ENCODE assay signal across 22 mouse cellular contexts in the genomic region with DNA sequence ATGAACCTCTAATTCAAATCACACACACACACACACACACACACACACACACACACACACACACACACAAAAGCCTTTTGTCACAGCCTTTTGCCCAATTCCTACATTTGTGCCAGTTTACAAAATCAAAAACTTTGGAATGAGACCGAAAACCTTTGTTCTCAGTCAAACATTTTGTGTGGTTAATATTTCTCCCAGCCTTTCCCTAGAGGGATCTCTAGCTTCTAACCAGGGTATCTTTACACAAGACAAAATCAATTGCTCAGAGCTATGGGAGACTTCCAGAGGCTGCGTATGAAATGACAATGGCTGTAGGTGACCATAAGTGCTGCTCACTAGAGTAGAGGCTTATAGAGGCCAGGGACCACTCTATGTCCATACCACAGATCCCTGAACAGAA. TPM values are rescaled to one million over a fixed set of nuclear protein-coding genes. Genes with fewer than 3 reads are reported as not detected.
"Had no signal": no experiment of that assay in that cellular context is flagged by ENCODE, and none has a peak within 500 bp of the region (broad histone marks: within the 10 kb centered on the region; RNA-seq: fewer than 3 reads in every experiment).

No protein-coding gene starts in this region.

- H3K9ac ChIP-seq: kidney, embryonic 15.5 days; lung, embryonic 15.5 days; midbrain, embryonic 13.5 days; neural tube, embryonic 13.5 days; stomach, embryonic 15.5 days had no signal

- H3K27me3 ChIP-seq: kidney, embryonic 15.5 days; lung, embryonic 15.5 days; midbrain, embryonic 13.5 days; neural tube, embryonic 13.5 days; stomach, embryonic 15.5 days had no signal

- H3K36me3 ChIP-seq: kidney, embryonic 15.5 days; lung, embryonic 15.5 days; midbrain, embryonic 10.5 days; midbrain, embryonic 13.5 days; neural tube, embryonic 13.5 days; stomach, embryonic 15.5 days had no signal

- H3K27ac ChIP-seq: kidney, embryonic 15.5 days; left cerebral cortex, adult 2 months; lung, embryonic 15.5 days; midbrain, embryonic 10.5 days; midbrain, embryonic 13.5 days; neural tube, embryonic 13.5 days; stomach, embryonic 15.5 days had no signal

- H3K4me1 ChIP-seq: kidney, embryonic 15.5 days; lung, embryonic 15.5 days; midbrain, embryonic 10.5 days; midbrain, embryonic 13.5 days; neural tube, embryonic 13.5 days; stomach, embryonic 15.5 days had no signal

- H3K9me3 ChIP-seq: kidney, embryonic 15.5 days; lung, embryonic 15.5 days; midbrain, embryonic 10.5 days; midbrain, embryonic 13.5 days; neural tube, embryonic 13.5 days; stomach, embryonic 15.5 days had no signal

- ATAC-seq: intestine, postnatal 0 days; midbrain, embryonic 13.5 days; midbrain, embryonic 16.5 days had no signal

- DNase-seq: kidney, postnatal 10 days; layer of hippocampus, postnatal 36 days; lung, adult 18-20 months; lung, postnatal 10 days; lung, postnatal 36 days; retina, postnatal 1 day; right cerebral cortex, postnatal 25 days; spleen, adult 18-20 months; thymus, postnatal 36 days had no signal

- H3K4me3 ChIP-seq: kidney, embryonic 15.5 days; left cerebral cortex, adult 2 months; lung, embryonic 15.5 days; megakaryocyte, embryonic 14.5 days; midbrain, embryonic 10.5 days; midbrain, embryonic 13.5 days; myocyte; neural tube, embryonic 13.5 days; stomach, embryonic 15.5 days had no signal

- H3K4me2 ChIP-seq: kidney, embryonic 15.5 days; lung, embryonic 15.5 days; midbrain, embryonic 13.5 days; neural tube, embryonic 13.5 days; stomach, embryonic 15.5 days had no signal

RNA-seq across cellular contexts. Expression of a gene that starts 36.1 kb away (rescaled TPM):
- total RNA-seq: monocyte, adult 5-6 weeks; neutrophil, adult 5-6 weeks had no signal
